Mouse (Mus musculus) embryonic facial prominence, embryonic 14.5 days (tissue): Measurements from ENCODE around the gene Ap2b1. TPM values are rescaled to one million over a fixed set of nuclear protein-coding genes. Genes with fewer than 3 reads are reported as not detected.

Source experiments
- ATAC-seq: fragments of 200-750 bp; cut with Nextera tagmentation; 2 replicates; pipeline ENCODE4 v1.8.0; 2017; ENCODE audit warnings: low read depth, moderate number of reproducible peaks, moderate TSS enrichment
- DNase-seq: peaks from one replicate; pipeline ENCODE4 v3.0.0-alpha.2; 2015; ENCODE audit warnings: low spot score
- H3K27ac ChIP-seq: fragments of 300-500 bp; sonication (generic); replicated peaks from 2 replicates; pipeline ENCODE4 v1.5.1; 2014; ENCODE audit warnings: low read depth, mild to moderate bottlenecking, low read length, moderate library complexity
- H3K27me3 ChIP-seq: fragments of 300-500 bp; sonication (generic); replicated peaks from 2 replicates; pipeline ENCODE4 v1.6.1; 2014; ENCODE audit warnings: low read length; ENCODE audit not compliant: control insufficient read depth, insufficient read depth
- H3K36me3 ChIP-seq: fragments of 300-500 bp; sonication (generic); 2 replicates; pipeline ENCODE4 v1.6.1; 2014; ENCODE audit warnings: low read length, mixed read lengths; ENCODE audit not compliant: control insufficient read depth, insufficient read depth
- H3K4me1 ChIP-seq: fragments of 300-500 bp; sonication (generic); 2 replicates; pipeline ENCODE4 v1.6.1; 2014; ENCODE audit warnings: antibody characterized with exemption, low read length; ENCODE audit not compliant: control insufficient read depth, insufficient read depth
- H3K4me2 ChIP-seq: fragments of 300-500 bp; sonication (generic); 2 replicates; pipeline ENCODE4 v1.6.1; 2014; ENCODE audit warnings: low read depth, mild to moderate bottlenecking, low read length, moderate library complexity, mixed read lengths
- H3K4me3 ChIP-seq: fragments of 300-500 bp; sonication (generic); 2 replicates; pipeline ENCODE4 v1.5.1; 2014; ENCODE audit warnings: low read depth, mild to moderate bottlenecking, low read length
- H3K9ac ChIP-seq: fragments of 300-500 bp; sonication (generic); 2 replicates; pipeline ENCODE4 v1.6.1; 2014; ENCODE audit warnings: low read depth, mild to moderate bottlenecking, low read length, moderate library complexity, mixed read lengths
- H3K9me3 ChIP-seq: fragments of 300-500 bp; sonication (generic); 2 replicates; pipeline ENCODE4 v1.6.1; 2016; ENCODE audit warnings: low read length; ENCODE audit not compliant: control insufficient read depth
- WGBS: fragments of 180-500 bp; shearing (Covaris S2); extraction: QIAGEN DNeasy Blood & Tissue Kit; methylation state at CpG from one replicate; pipeline ENCODE4 v1.1.7; 2014; 5-methylcytosine and 5-hydroxymethylcytosine counted together
- polyA plus RNA-seq: library from polyadenylated mRNA; unstranded; fragments of >200 nt; fragmentation: Nextera tagmentation; extraction: Ambion mirVana; gene quantifications from 2 replicates; pipeline ENCODE4 v1.2.1, GENCODE M21; 2014

Ap2b1 gene
- polyA plus RNA-seq, 1 experiment from 2014 or later = 65.5 TPM

DNA sequence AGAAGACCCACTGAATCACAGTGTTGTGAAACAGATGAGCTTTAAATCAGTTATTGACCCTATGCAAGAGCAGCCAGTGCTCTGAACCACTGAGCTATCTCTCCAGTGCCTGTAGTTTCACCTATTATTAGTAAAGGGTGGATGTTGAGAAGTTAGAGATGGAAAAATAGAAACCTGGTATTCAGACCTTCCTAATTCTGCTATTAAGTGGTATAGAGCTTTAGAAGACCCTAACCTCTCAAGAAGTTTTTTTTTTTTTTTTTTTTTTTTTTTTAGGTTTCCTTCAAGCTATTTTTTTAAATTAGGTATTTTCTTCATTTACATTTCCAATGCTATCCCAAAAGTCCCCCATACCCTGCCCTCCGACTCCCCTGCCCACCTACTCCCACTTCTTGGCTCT is 5.6 kb upstream of the Ap2b1 start:
- peak overlapping the region; percentile 80 for H3K9ac ChIP-seq
- H3K4me3 ChIP-seq = peak overlapping the region; percentile 61
- no peaks in the 10 kb centered on the region for H3K27me3 ChIP-seq
- peak overlapping the region; percentile 92 for H3K4me2 ChIP-seq
- H3K9me3 ChIP-seq = no peaks in the 10 kb centered on the region
- WGBS = 90% methylated on average over 1 of the region's 1 CpGs
- ATAC-seq (no peak), DNase-seq (no peak)
- H3K4me1 ChIP-seq = peaks cover 11% of the 10 kb centered on the region; the same call in 1 of the 2 replicates
- H3K27ac ChIP-seq = no peak overlapping the region
- H3K36me3 ChIP-seq = peaks cover 17% of the 10 kb centered on the region

DNA sequence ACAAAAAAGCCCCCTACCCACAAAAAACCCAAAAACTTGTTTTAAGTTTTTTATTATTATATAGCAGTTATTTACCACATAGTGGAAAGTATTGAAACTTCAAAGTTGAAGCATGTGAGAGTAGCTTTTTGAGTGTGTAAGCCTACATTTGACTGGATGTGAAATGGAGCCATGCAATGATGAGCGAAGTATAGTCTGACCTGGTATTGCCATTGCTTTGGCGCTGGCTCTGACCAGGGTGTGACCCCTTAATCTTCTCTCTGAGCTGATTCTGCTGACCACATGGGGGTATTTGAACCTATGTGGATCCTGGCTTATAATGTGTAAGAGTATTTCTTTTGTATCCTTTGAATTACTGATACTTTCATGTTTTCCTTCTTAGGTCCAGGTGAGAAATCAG is 4.7 kb upstream of the Ap2b1 start:
- H3K4me1 ChIP-seq = peaks cover 11% of the 10 kb centered on the region; the same call in 1 of the 2 replicates
- H3K36me3 ChIP-seq = peaks cover 17% of the 10 kb centered on the region
- 91% methylated on average over 2 of the region's 2 CpGs for WGBS
- no peak overlapping the region for H3K9ac ChIP-seq
- ATAC-seq (no peak), DNase-seq (no peak)
- H3K4me3 ChIP-seq = no peak overlapping the region
- no peaks in the 10 kb centered on the region for H3K27me3 ChIP-seq
- H3K27ac ChIP-seq = no peak overlapping the region
- no peak overlapping the region for H3K4me2 ChIP-seq
- H3K9me3 ChIP-seq = no peaks in the 10 kb centered on the region

DNA sequence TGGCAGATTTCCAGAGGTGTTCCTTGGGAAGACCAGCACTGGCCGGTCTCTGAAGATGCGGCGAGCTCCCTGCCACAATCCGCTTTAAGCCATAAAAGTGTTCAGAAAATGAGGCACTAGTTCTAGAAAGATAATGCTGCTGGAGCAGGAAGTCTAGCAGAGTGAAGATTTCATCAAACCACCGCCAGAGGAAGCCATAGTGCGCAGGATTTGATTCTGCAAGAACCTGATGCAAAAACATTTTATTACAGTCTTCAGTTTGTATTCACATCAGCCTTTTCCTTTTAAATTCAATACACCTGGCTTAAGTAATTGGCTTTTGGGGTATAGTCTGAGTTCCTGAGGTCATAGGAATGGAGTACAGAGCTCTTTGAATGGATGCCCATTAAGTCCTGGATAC is 1.0 kb upstream of the Ap2b1 start:
- no peak overlapping the region for H3K9ac ChIP-seq
- no peaks in the 10 kb centered on the region for H3K9me3 ChIP-seq
- DNase-seq = no peak
- 83% methylated on average over 6 of the region's 6 CpGs for WGBS
- H3K4me3 ChIP-seq = peak overlapping the region; percentile 81
- ATAC-seq = no peak
- H3K27me3 ChIP-seq = no peaks in the 10 kb centered on the region
- H3K36me3 ChIP-seq = peaks cover 17% of the 10 kb centered on the region
- H3K27ac ChIP-seq = no peak overlapping the region
- H3K4me1 ChIP-seq = peaks cover 3% of the 10 kb centered on the region; the same call in 1 of the 2 replicates
- H3K4me2 ChIP-seq = peak overlapping the region; percentile 88

DNA sequence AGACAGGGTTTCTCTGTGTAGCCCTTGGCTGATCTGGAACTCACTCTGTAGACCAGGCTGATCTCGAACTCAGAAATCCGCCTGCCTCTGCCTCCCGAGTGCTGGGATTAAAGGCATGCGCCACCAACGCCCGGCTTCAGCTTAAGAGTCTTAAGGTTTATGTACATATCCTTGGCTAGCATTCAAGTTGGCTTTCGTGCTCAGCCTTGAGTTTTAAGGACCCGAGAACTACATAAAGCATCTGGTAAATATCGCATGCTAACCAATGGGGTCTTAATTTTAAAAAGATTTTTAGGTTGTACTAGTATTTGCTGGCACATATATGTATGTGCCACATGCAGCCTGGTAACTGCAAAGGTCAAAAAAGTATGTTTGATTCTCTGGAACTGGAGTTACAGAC is 900 bp downstream of the Ap2b1 start:
- WGBS = 89% methylated on average over 9 of the region's 9 CpGs
- DNase-seq (no peak), ATAC-seq (no peak)
- Histone ChIP-seq H3K4me3 (no peak overlapping the region), H3K27me3 (no peaks in the 10 kb centered on the region), H3K27ac (no peak overlapping the region), H3K9ac (no peak overlapping the region), H3K36me3 (peaks cover 17% of the 10 kb centered on the region), H3K9me3 (no peaks in the 10 kb centered on the region), H3K4me2 (no peak overlapping the region), H3K4me1 (peaks cover 5% of the 10 kb centered on the region)

DNA sequence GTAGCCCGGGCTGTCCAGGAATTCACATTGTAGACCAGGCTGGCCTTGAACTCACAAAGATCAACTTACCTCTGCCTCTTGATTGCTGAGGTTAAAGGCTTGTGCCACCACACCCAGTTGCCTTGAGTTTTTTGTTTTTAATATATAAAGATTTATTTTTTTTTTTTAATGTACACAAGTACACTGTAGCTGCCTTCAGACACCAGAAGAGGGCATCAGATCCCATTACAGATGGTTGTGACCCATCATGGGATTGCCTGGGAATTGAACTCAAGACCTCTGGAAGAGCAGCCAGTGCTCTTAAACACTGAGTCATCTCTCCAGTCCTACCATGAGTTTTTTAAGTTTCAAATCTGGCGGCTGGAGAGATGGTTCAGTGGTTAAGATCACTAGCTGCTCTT is 2.6 kb downstream of the Ap2b1 start:
- no peaks in the 10 kb centered on the region for H3K9me3 ChIP-seq
- WGBS = 69% methylated on average over 2 of the region's 2 CpGs
- H3K27me3 ChIP-seq = no peaks in the 10 kb centered on the region
- peaks cover 5% of the 10 kb centered on the region for H3K4me1 ChIP-seq
- 0 out of 2 replicates have a peak overlapping the region, but pooled peaks have one; percentile 74 for H3K4me2 ChIP-seq
- H3K36me3 ChIP-seq = peaks cover 3% of the 10 kb centered on the region
- no peak overlapping the region for H3K9ac ChIP-seq
- no peak overlapping the region for H3K4me3 ChIP-seq
- DNase-seq (no peak), ATAC-seq (no peak)
- H3K27ac ChIP-seq = no peak overlapping the region

DNA sequence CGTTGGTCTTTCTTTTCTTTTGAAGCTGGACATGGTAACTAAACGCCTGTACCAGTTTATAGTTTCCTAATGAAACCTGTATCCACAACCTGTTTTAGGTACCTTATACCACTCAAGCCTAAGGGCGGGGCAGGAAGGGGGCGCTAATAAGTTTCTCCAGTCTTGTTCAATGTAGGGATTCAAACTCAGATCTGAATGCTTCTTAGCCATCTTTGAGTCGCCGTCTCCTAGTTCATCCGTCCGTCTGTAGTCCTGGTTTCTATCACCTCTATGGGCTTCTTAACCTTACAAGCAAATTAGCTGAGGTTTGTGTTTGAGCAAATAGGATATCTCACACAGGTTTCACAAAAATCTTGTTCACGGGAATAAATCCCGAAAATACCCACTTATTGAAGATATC is 3.3 kb downstream of the Ap2b1 start:
- Histone ChIP-seq H3K9me3 (no peaks in the 10 kb centered on the region), H3K36me3 (no peaks in the 10 kb centered on the region), H3K4me1 (peaks cover 5% of the 10 kb centered on the region), H3K4me2 (peak overlapping the region; percentile 74), H3K27me3 (no peaks in the 10 kb centered on the region), H3K9ac (peak overlapping the region; percentile 93), H3K4me3 (peak overlapping the region; percentile 93), H3K27ac (peak overlapping the region; percentile 97)
- 7% methylated on average over 10 of the region's 10 CpGs for WGBS
- no peak for DNase-seq
- no peak for ATAC-seq

DNA sequence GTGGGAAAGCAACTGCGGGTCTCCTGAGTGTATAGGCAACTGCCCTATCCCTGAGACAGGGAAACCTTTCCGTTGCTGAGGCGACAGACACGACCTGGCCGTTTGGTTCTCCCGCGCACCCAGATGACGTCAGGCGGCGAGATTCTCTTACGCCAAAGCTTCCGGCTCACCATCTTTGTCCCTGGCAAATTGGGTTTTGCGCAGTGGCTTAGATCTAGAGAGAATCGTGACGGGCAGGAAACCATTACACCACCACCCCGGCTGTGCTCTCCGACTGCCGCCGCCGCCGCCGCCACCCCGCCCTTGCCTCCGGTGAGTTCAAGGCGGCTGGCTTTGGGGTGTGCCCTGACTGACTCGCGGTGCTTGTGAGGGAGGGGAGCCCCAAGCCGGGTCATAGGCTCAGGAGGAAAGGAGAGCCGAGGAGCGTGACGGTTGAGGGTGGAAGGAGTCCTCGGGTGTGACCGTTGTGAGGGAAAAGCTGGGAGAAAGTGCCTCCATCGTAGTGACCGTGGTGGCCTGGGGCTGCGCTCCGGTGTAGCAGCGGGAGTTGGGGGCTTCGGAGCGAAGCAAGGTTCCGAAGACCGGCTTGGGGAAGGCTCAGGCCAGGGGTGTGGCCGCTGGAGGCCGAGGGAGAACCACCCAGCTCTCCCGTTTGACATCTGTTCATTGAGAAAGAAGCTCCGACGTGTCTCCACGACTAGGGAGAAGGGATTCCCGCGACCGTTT is 3.9 kb downstream of the Ap2b1 start, which contains the start of gene Pex12:
TSS of gene Pex12 (minus strand) at position 61 of the 726 bp plus-strand sequence.
- under 1% methylated on average over 51 of the region's 51 CpGs for WGBS
- Histone ChIP-seq H3K4me1 (peaks cover 5% of the 10 kb centered on the region), H3K36me3 (no peaks in the 10 kb centered on the region), H3K27ac (peak within 1 kb of the TSS; percentile 97), H3K4me2 (peak within 1 kb of the TSS; percentile 74), H3K9ac (peak within 1 kb of the TSS; percentile 93), H3K9me3 (no peaks in the 10 kb centered on the region), H3K27me3 (no peaks in the 10 kb centered on the region), H3K4me3 (peak within 1 kb of the TSS; percentile 93)
- ATAC-seq = peak; percentile 71
- peak; percentile 98 for DNase-seq

DNA sequence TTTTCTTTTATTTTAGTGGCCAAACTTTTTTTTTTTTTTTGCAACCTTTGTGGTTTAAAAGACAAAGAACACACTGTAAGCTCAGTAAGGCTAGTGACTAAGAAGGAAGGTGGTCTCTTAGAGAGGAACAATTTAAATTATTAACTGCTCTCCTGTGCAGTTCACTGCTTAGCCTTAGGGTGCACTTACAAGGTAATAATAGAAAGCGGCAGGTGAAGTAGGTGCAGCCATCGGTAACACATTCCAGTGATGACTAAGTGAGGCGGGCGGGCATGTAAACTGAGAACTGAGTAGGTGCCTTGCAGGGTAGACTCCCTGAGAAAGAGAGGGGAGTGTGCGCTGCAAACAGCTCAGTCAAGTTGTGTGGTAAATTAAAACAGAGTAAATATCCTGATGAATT is 4.9 kb downstream of the Ap2b1 start:
- peak overlapping the region; percentile 74 for H3K4me2 ChIP-seq
- peak overlapping the region; percentile 93 for H3K4me3 ChIP-seq
- no peak overlapping the region for H3K27ac ChIP-seq
- H3K27me3 ChIP-seq = no peaks in the 10 kb centered on the region
- H3K36me3 ChIP-seq = peaks cover 5% of the 10 kb centered on the region; the same call in 1 of the 2 replicates
- H3K4me1 ChIP-seq = peaks cover 5% of the 10 kb centered on the region
- DNase-seq = peak; percentile 60
- 38% methylated on average over 5 of the region's 5 CpGs for WGBS
- H3K9ac ChIP-seq = peak overlapping the region; percentile 32; the same call in 1 of the 2 replicates
- peak; percentile 8; the same call in 1 of the 2 replicates for ATAC-seq
- no peaks in the 10 kb centered on the region for H3K9me3 ChIP-seq

DNA sequence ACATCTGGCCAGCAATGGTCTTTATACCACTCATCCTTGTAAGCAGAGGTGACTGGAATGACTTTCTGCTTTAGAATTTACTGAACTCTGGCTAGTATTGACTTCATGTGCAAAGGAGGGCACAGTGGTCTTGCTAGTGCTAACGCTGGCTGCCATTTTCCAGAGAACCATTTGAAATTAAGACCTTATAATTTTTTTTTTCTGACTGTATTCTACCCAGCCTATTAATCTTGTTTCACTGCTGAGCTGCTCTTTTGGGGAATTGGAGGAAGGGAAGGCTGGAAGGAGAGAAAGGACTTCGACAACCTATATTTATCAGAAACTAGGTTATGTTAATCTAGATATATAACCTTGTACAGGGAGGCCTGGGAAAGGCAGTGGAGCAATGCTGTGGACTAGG is 5.7 kb downstream of the Ap2b1 start:
- Histone ChIP-seq H3K9ac (no peak overlapping the region), H3K4me1 (peaks cover 5% of the 10 kb centered on the region), H3K27ac (no peak overlapping the region), H3K36me3 (peaks cover 8% of the 10 kb centered on the region), H3K9me3 (no peaks in the 10 kb centered on the region), H3K27me3 (no peaks in the 10 kb centered on the region), H3K4me2 (no peak overlapping the region), H3K4me3 (no peak overlapping the region)
- ATAC-seq (no peak), DNase-seq (no peak)
- WGBS = 79% methylated on average over 2 of the region's 2 CpGs
